Mouse (Mus musculus) embryonic facial prominence, embryonic 11.5 days (tissue): ENCODE data around the gene Mllt3. TPM values are rescaled to one million over a fixed set of nuclear protein-coding genes. Genes with fewer than 3 reads are reported as not detected.

Experiments used
- ATAC-seq: fragments of 200-750 bp; cut with Nextera tagmentation; replicated peaks from 2 replicates; pipeline ENCODE4 v1.8.0; 2017; ENCODE audit warnings: low read depth; ENCODE audit not compliant: insufficient number of reproducible peaks, low FRiP score, low TSS enrichment
- DNase-seq: peaks from one replicate; pipeline ENCODE4 v3.0.0-alpha.2; 2015; ENCODE audit warnings: low spot score
- H3K27ac ChIP-seq: fragments of 300-500 bp; sonication (generic); replicated peaks from 2 replicates; pipeline ENCODE4 v1.5.1; 2014; ENCODE audit warnings: mild to moderate bottlenecking, low read depth, low read length, control low read depth
- H3K27me3 ChIP-seq: fragments of 300-500 bp; sonication (generic); 2 replicates; pipeline ENCODE4 v1.6.1; 2014; ENCODE audit warnings: mild to moderate bottlenecking, low read length, moderate library complexity, mixed read lengths; ENCODE audit not compliant: control insufficient read depth, insufficient read depth
- H3K36me3 ChIP-seq: fragments of 300-500 bp; sonication (generic); replicated peaks from 2 replicates; pipeline ENCODE4 v1.6.1; 2014; ENCODE audit warnings: low read depth, mild to moderate bottlenecking, low read length, moderate library complexity, mixed read lengths; ENCODE audit not compliant: control insufficient read depth, insufficient read depth
- H3K4me1 ChIP-seq: fragments of 300-500 bp; sonication (generic); 2 replicates; pipeline ENCODE4 v1.6.1; 2014; ENCODE audit warnings: low read length, mixed read lengths; ENCODE audit not compliant: control insufficient read depth, insufficient read depth
- H3K4me2 ChIP-seq: fragments of 300-500 bp; sonication (generic); 2 replicates; pipeline ENCODE4 v1.6.1; 2014; ENCODE audit warnings: low read depth, mild to moderate bottlenecking, control low read depth, low read length, moderate library complexity
- H3K4me3 ChIP-seq: fragments of 300-500 bp; sonication (generic); 2 replicates; pipeline ENCODE4 v1.5.1; 2014; ENCODE audit warnings: low read depth, low read length, control low read depth
- H3K9ac ChIP-seq: fragments of 300-500 bp; sonication (generic); replicated peaks from 2 replicates; pipeline ENCODE4 v1.6.1; 2014; ENCODE audit warnings: mild to moderate bottlenecking, control low read depth, low read length
- H3K9me3 ChIP-seq: fragments of 300-500 bp; sonication (generic); replicated peaks from 2 replicates; pipeline ENCODE4 v1.6.1; 2016; ENCODE audit warnings: mild to moderate bottlenecking, low read length, inconsistent platforms, mixed read lengths; ENCODE audit not compliant: control insufficient read depth
- WGBS: fragments of 180-500 bp; shearing (Covaris S2); extraction: QIAGEN DNeasy Blood & Tissue Kit; methylation state at CpG from one replicate; pipeline ENCODE4 v1.1.7; 2014; 5-methylcytosine and 5-hydroxymethylcytosine counted together
- polyA plus RNA-seq: library from polyadenylated mRNA; unstranded; fragments of >200 nt; fragmentation: Nextera tagmentation; extraction: Ambion mirVana; gene quantifications from 2 replicates; pipeline ENCODE4 v1.2.1, GENCODE M21; 2014

Mllt3 gene
- polyA plus RNA-seq, 1 experiment from 2014 or later: 70.4 TPM

GRCm38 (mm10) chr4:87789446-87789845, 243.7 kb downstream of the Mllt3 start:
- 88% methylated on average over 7 of the region's 7 CpGs for WGBS
- Histone ChIP-seq H3K36me3 (no peaks in the 10 kb centered on the region; the same call in 1 of the 2 replicates), H3K27ac (no peak overlapping the region), H3K4me2 (no peak overlapping the region), H3K27me3 (no peaks in the 10 kb centered on the region), H3K9ac (no peak overlapping the region), H3K9me3 (no peaks in the 10 kb centered on the region), H3K4me3 (no peak overlapping the region), H3K4me1 (no peaks in the 10 kb centered on the region)
- DNase-seq (no peak), ATAC-seq (no peak)

DNA sequence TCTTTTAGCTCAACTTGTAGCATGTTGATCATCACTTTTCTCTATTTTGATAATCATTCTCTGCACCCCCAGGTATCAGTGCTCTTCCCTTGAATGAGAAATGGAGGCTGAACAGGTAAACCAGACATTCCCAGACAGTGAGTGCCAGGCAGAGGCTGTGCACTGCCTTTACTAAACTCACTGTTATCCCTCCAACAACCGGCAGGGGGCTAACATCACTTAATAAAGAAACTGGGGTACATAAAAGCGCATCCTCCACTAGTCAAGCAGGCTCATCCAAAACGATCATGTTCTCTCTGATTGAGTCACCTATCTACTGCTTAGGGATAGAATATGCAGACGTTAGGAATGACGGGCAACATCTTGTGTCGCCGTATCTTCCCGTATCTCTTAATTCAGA, 244.5 kb downstream of the Mllt3 start:
- Histone ChIP-seq H3K4me1 (no peaks in the 10 kb centered on the region), H3K4me2 (no peak overlapping the region), H3K36me3 (no peaks in the 10 kb centered on the region; the same call in 1 of the 2 replicates), H3K4me3 (no peak overlapping the region), H3K27ac (no peak overlapping the region), H3K27me3 (no peaks in the 10 kb centered on the region), H3K9me3 (no peaks in the 10 kb centered on the region), H3K9ac (no peak overlapping the region)
- 74% methylated on average over 8 of the region's 8 CpGs for WGBS
- peak; percentile 69 for DNase-seq
- no peak for ATAC-seq

DNA sequence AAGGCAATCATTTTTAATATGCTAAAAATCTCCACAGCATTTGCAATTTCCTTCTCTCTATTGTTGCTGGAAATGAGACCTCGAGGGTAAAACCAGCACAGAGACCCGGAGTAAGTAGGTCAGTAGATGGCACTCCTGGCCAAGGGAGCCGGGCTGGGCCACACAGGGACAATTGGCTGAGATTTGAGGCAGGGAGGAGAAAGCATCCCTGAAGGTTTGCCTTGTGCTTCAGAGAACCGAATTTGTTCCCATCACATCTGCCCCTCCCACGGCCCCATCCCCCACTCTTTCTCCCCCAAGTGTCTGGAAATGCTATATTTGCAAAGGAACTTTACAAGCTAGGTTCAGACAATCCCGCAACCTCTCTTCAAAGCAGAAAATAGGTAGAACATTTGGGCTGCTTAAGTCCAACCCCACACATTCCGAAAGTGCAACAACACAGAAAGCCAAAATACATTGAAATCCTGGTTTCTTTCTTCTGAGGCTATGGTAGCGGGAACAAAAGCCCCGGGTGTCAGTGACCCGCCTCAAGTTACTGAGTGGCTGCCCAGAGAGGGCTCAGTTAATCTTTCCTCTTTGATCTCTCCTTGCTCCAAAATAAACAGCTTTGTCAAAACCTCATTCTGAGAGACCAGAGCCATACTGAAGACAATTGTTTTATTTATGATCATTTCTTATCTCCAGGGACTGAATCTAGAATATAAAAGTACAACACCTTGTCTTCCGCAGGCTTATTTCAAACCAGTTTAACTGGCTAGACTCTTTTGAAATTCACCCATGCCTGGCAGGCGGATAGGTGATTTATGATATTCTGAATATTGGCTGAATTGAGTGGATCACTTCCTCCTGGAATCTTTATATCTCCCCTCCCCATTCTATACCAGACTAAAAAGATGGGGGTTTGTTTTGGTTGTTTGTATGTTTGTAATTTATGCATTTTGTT, 247.8 kb downstream of the Mllt3 start:
- H3K27ac ChIP-seq: no peak overlapping the region
- 18% methylated on average over 12 of the region's 12 CpGs for WGBS
- no peak overlapping the region for H3K4me2 ChIP-seq
- H3K4me3 ChIP-seq: no peak overlapping the region
- no peaks in the 10 kb centered on the region for H3K36me3 ChIP-seq
- no peaks in the 10 kb centered on the region for H3K27me3 ChIP-seq
- no peaks in the 10 kb centered on the region for H3K9me3 ChIP-seq
- DNase-seq (peak; percentile 74), ATAC-seq (0 out of 2 replicates have a peak, but pooled peaks have one; percentile 67)
- no peaks in the 10 kb centered on the region for H3K4me1 ChIP-seq
- H3K9ac ChIP-seq: no peak overlapping the region

- Histone ChIP-seq H3K36me3 (no peaks in the 10 kb centered on the region), H3K27ac (no peak overlapping the region), H3K4me1 (no peaks in the 10 kb centered on the region), H3K4me3 (no peak overlapping the region), H3K27me3 (no peaks in the 10 kb centered on the region), H3K9me3 (no peaks in the 10 kb centered on the region), H3K4me2 (no peak overlapping the region), H3K9ac (no peak overlapping the region)
- 88% methylated on average over 2 of the region's 2 CpGs for WGBS
- ATAC-seq (no peak), DNase-seq (no peak)
Measured at GRCm38 (mm10) chr4:87783809-87784208, 249.4 kb downstream of the Mllt3 start.

GRCm38 (mm10) chr4:87781971-87782370, 251.2 kb downstream of the Mllt3 start:
- Histone ChIP-seq H3K27ac (no peak overlapping the region), H3K4me1 (no peaks in the 10 kb centered on the region), H3K36me3 (no peaks in the 10 kb centered on the region; the same call in 1 of the 2 replicates), H3K9ac (no peak overlapping the region), H3K27me3 (no peaks in the 10 kb centered on the region), H3K9me3 (no peaks in the 10 kb centered on the region), H3K4me3 (no peak overlapping the region), H3K4me2 (no peak overlapping the region)
- DNase-seq (no peak), ATAC-seq (no peak)
- 89% methylated on average over 5 of the region's 5 CpGs for WGBS

DNA sequence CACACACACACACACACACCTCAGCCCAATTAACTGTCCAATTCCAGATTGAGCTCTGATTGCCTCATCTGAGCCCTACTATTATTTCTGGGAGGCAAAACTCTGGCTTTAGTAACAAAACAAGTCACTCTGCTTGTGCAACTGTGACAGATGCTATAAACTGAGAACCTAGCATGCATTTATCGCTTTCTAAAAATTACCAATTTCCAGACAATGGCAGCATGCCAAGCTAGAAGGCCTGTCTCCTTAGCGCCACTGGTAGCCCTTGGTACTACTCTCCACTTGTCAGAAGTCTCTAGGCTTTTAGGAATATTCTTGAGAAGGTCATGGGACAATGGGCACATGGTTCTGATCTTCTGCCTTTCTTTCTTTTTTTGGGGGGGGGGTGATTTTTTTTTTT, 257.4 kb downstream of the Mllt3 start:
- no peaks in the 10 kb centered on the region for H3K9me3 ChIP-seq
- DNase-seq: no peak
- H3K9ac ChIP-seq: no peak overlapping the region
- H3K4me2 ChIP-seq: no peak overlapping the region
- no peaks in the 10 kb centered on the region for H3K4me1 ChIP-seq
- no peaks in the 10 kb centered on the region for H3K27me3 ChIP-seq
- H3K27ac ChIP-seq: no peak overlapping the region
- no peak overlapping the region for H3K4me3 ChIP-seq
- no peaks in the 10 kb centered on the region; the same call in 1 of the 2 replicates for H3K36me3 ChIP-seq
- ATAC-seq: no peak
- 91% methylated on average over 2 of the region's 2 CpGs for WGBS

GRCm38 (mm10) chr4:87774515-87774914, 258.6 kb downstream of the Mllt3 start:
- H3K4me2 ChIP-seq: no peak overlapping the region
- H3K4me1 ChIP-seq: no peaks in the 10 kb centered on the region
- 82% methylated on average over 4 of the region's 4 CpGs for WGBS
- no peak overlapping the region for H3K4me3 ChIP-seq
- H3K9ac ChIP-seq: no peak overlapping the region
- ATAC-seq: no peak
- H3K27me3 ChIP-seq: no peaks in the 10 kb centered on the region
- no peaks in the 10 kb centered on the region; the same call in 1 of the 2 replicates for H3K36me3 ChIP-seq
- no peak for DNase-seq
- no peaks in the 10 kb centered on the region for H3K9me3 ChIP-seq
- H3K27ac ChIP-seq: no peak overlapping the region
